In the genomic region with DNA sequence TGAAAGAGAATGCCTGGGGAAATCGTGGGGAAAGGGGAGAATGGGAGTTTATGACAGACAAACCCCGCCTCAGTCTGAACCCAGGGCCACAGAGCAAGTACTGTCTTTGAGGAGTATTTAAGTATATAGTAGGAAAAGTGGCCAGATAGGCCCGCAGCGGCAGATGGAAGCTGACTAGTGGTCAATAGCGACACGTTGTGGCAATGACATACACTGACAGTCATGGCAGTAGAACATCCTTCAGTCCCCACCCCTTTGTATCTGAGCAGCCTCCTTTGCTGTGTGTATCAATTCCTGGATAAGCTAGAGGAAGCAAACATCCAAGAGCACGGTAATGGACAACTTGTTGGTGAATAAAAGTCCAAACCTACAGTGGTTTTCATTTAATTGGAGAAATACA, we compare ENCODE assay signal across 8 mouse cellular contexts. TPM values are rescaled to one million over a fixed set of nuclear protein-coding genes. Genes with fewer than 3 reads are reported as not detected.
DNase-seq lines count a peak whose midpoint lies in the region; ATAC-seq lines count a peak whose summit lies in the region.
"Had no signal": no experiment of that assay in that cellular context is flagged by ENCODE, and none has a peak within 500 bp of the region (broad histone marks: within the 10 kb centered on the region; RNA-seq: fewer than 3 reads in every experiment).

No protein-coding gene starts in this region.

- H3K27me3 ChIP-seq in kidney, embryonic 16.5 days (ENCODE audit: insufficient read depth, low read length): 0 out of 2 replicates have a peak, but pooled peaks cover 3% of the 10 kb centered on the region

- WGBS in kidney, embryonic 16.5 days: 14% methylated on average over 7 of the region's 7 CpGs

- ATAC-seq in kidney, embryonic 16.5 days (ENCODE audit: low FRiP score, low TSS enrichment): peak; percentile 70; the same call in 1 of the 2 replicates
- peak; percentile 67 for ATAC-seq in megakaryocyte, adult 5-6 weeks (ENCODE audit: poor library complexity, severe bottlenecking)

- no peaks in the 10 kb centered on the region for H3K4me1 ChIP-seq in kidney, embryonic 16.5 days (ENCODE audit: insufficient read depth, low read length)

- no peak overlapping the region for H3K4me3 ChIP-seq in kidney, embryonic 16.5 days (ENCODE audit: low read length)
- H3K4me3 ChIP-seq: megakaryocyte, embryonic 14.5 days had no signal

- H3K36me3 ChIP-seq in kidney, embryonic 16.5 days (ENCODE audit: insufficient read depth, low read length): no peaks in the 10 kb centered on the region

- H3K4me2 ChIP-seq in kidney, embryonic 16.5 days (replicated peaks; ENCODE audit: low read depth, low read length): no peak overlapping the region

- no peaks in the 10 kb centered on the region for H3K9me3 ChIP-seq in kidney, embryonic 16.5 days (ENCODE audit: low read length)
- H3K9me3 ChIP-seq: megakaryocyte, embryonic 14.5 days had no signal

- no peak overlapping the region for H3K27ac ChIP-seq in kidney, embryonic 16.5 days (ENCODE audit: low read length)

- DNase-seq in 3T3-L1 (ENCODE audit: low read depth, low spot score) (peak; percentile 66), 416B (ENCODE audit: low read depth) (peak; percentile 59)
- peak; percentile 34 to 36 for DNase-seq in adrenal gland, postnatal 36 days
- peak; percentile 19 for DNase-seq in forelimb bud, embryonic 11.5 days (ENCODE audit: low read depth, low spot score)
- peak; percentile 1 to 2 for DNase-seq in spleen, postnatal 36 days (ENCODE audit: low spot score in 2 of 2)

- no peak overlapping the region for H3K9ac ChIP-seq in kidney, embryonic 16.5 days (replicated peaks; ENCODE audit: low read length)

RNA-seq across cellular contexts. Expression of a gene that starts 20.5 kb away (rescaled TPM):
- total RNA-seq in adrenal gland, postnatal 36 days (2021): 10 to 100 TPM; 40.0 to 46.2 TPM
- 43.1 and 44.7 TPM in 2 replicates for polyA plus RNA-seq in kidney, embryonic 16.5 days (2015; fragmentation: Nextera tagmentation; extraction: Ambion mirVana)
- 9.5 and 10.1 TPM in 2 replicates for total RNA-seq in megakaryocyte, adult 5-6 weeks (2015)
- total RNA-seq in megakaryocyte, adult 5-6 weeks (2017): 11.0 and 13.9 TPM in 2 replicates

Comparison
In these comparisons a context has a peak if more than half of its experiments do, and no peak if none do; other contexts are left out.
1. DNase-seq: peak in every context shown above with its lines; median percentile 66 in 3T3-L1; 59 in 416B; 35 in adrenal gland, postnatal 36 days; 19 in forelimb bud, embryonic 11.5 days; 2 in spleen, postnatal 36 days.